Mouse (Mus musculus): ENCODE results near the gene Kansl3.

The Kansl3 gene

GRCm38 (mm10) chr1:36368969-36369645 lies at the start of gene Kansl3:
Gene Kansl3 (minus strand): TSS chr1:36369181.
- DNase-seq = peak; percentile 91

- DNase-seq = no peak
Observed at GRCm38 (mm10) chr1:36404531-36404930, 35.5 kb upstream of the Kansl3 start.

- no peak for DNase-seq
Observed at GRCm38 (mm10) chr1:36401509-36401908, 32.5 kb upstream of the Kansl3 start.

- DNase-seq = no peak
Observed at GRCm38 (mm10) chr1:36397041-36397440, 28.1 kb upstream of the Kansl3 start.

GRCm38 (mm10) chr1:36379582-36379981 lies 10.6 kb upstream of the Kansl3 start:
- no peak for DNase-seq

GRCm38 (mm10) chr1:36378880-36379279 lies 9.9 kb upstream of the Kansl3 start:
- DNase-seq = no peak

- no peak for DNase-seq
Observed at GRCm38 (mm10) chr1:36371934-36372845, 3.2 kb upstream of the Kansl3 start, which contains the start of gene Fer1l5. Gene Fer1l5 (plus strand): TSS chr1:36372291.

- no peak for DNase-seq
Observed at GRCm38 (mm10) chr1:36370918-36371317, 1.9 kb upstream of the Kansl3 start.

- DNase-seq = peak; percentile 53
Observed at GRCm38 (mm10) chr1:36368112-36368968, 641 bp downstream of the Kansl3 start.

- DNase-seq = no peak
Observed at GRCm38 (mm10) chr1:36367698-36368097, 1.3 kb downstream of the Kansl3 start.

- no peak for DNase-seq
Observed at GRCm38 (mm10) chr1:36356955-36357695, 11.9 kb downstream of the Kansl3 start.

- DNase-seq = no peak
Observed at GRCm38 (mm10) chr1:36352351-36352750, 16.6 kb downstream of the Kansl3 start.

GRCm38 (mm10) chr1:36342547-36342946 lies 26.4 kb downstream of the Kansl3 start:
- no peak for DNase-seq

- no peak for DNase-seq
Observed at GRCm38 (mm10) chr1:36332955-36333887, 35.8 kb downstream of the Kansl3 start.

- no peak for DNase-seq
Observed at GRCm38 (mm10) chr1:36331743-36332142, 37.2 kb downstream of the Kansl3 start.

- DNase-seq = no peak
Observed at GRCm38 (mm10) chr1:36326815-36327214, 42.2 kb downstream of the Kansl3 start.

- no peak for DNase-seq
Observed at GRCm38 (mm10) chr1:36325900-36326321, 43.1 kb downstream of the Kansl3 start.

- no peak for DNase-seq
Observed at GRCm38 (mm10) chr1:36323746-36324448, 45.1 kb downstream of the Kansl3 start.

- no peak for DNase-seq
Observed at GRCm38 (mm10) chr1:36323076-36323475, 45.9 kb downstream of the Kansl3 start.

GRCm38 (mm10) chr1:36321829-36322573 lies 47.0 kb downstream of the Kansl3 start:
- DNase-seq = no peak
